Mouse (Mus musculus) G1E (cell line): Measurements from ENCODE around the gene Cish.

Source experiments
- CTCF ChIP-seq: IDR thresholded peaks from 2 replicates; pipeline ENCODE4 v1.5.1; 2012; ENCODE audit warnings: low read depth, low read length, inconsistent platforms, mixed read lengths
- GATA1 ChIP-seq: IDR thresholded peaks from 2 replicates; pipeline ENCODE4 v1.6.1; 2012; ENCODE audit warnings: borderline replicate concordance, low read length, inconsistent platforms, mixed read lengths
- GATA2 ChIP-seq: IDR thresholded peaks from 2 replicates; pipeline ENCODE4 v1.6.1; 2012; ENCODE audit warnings: low read depth, low read length, inconsistent platforms, borderline replicate concordance
- POLR2AphosphoS5 ChIP-seq: IDR thresholded peaks from 2 replicates; pipeline ENCODE4 v1.6.1; 2012; ENCODE audit warnings: low read depth, low read length, inconsistent platforms; ENCODE audit not compliant: insufficient replicate concordance
- TAL1 ChIP-seq: conservative IDR thresholded peaks from 2 replicates; pipeline ENCODE4 v1.6.1; 2012; ENCODE audit warnings: low read depth, low read length, inconsistent platforms, mixed read lengths

DNA sequence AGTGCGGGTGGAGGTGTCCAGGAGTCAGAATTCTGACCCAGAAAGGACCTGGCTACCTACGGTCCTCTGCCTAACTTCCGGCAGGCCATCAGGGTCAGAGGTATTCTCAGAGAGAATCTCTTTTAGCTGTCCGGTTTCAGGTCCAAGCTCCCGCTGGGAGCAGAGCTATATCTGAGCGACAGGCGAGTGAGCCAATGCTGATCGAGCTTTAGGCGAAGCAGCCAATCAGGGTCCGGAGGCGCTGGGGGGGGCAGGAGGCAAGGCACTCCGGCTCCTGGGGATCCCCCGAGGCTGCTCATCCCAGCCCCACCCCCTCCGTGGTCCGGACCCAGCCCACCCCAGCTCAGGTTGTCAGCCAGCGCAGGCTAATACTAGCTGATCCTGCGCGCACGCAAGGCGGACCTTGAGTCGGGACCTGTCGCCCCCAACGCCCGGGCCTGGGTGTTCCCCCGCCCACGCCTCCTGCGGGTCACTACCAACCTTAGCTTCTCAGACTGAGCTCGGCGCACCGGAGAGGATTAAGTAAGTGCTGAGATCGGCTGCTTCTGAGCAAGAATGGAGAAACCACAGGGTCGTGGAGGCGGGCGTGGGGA, 44.5 kb downstream of the Cish start, which contains the start of gene 6430571L13Rik:
- no peak for TF ChIP-seq CTCF
- no peak for TF ChIP-seq GATA1
- no peak for TF ChIP-seq POLR2AphosphoS5
- TF ChIP-seq TAL1 = no peak
- TF ChIP-seq GATA2 = no peak
